Mouse (Mus musculus): ENCODE data around the gene Spata5. TPM values are rescaled to one million over a fixed set of nuclear protein-coding genes. Genes with fewer than 3 reads are reported as not detected.
A peak's percentile ranks its signal among the peaks of the same experiment; 100 is the strongest.
"Not testable (repeated sequence)": the region's sequence is repeated elsewhere in the genome, so short reads cannot be mapped to it uniquely, and the experiment has no call there.

Spata5 gene
- polyA plus RNA-seq, 1 experiment from 2014 or later = 36.1 TPM

- H3K36me3 ChIP-seq = no peaks in the 10 kb centered on the region
These were observed 100.8 kb downstream of the Spata5 start for GRCm38 (mm10) chr3:37520334-37521023.

GRCm38 (mm10) chr3:37532079-37532478 lies 112.4 kb downstream of the Spata5 start:
- Histone ChIP-seq H3K4me3 (no peak overlapping the region), H3K4me1 (no peaks in the 10 kb centered on the region), H3K27me3 (no peaks in the 10 kb centered on the region), H3K9ac (no peak overlapping the region), H3K36me3 (peaks cover 8% of the 10 kb centered on the region; the same call in 1 of the 2 replicates), H3K4me2 (no peak overlapping the region), H3K9me3 (0 out of 2 replicates have a peak, but pooled peaks cover 3% of the 10 kb centered on the region), H3K27ac (no peak overlapping the region)
- ATAC-seq (ENCODE audit: insufficient number of reproducible peaks, low FRiP score, low TSS enrichment, low read depth) = no peak

More at GRCm38 (mm10) chr3:37520334-37521023, 100.8 kb downstream of the Spata5 start:
- Histone ChIP-seq H3K27ac (no peak overlapping the region), H3K4me3 (no peak overlapping the region), H3K9me3 (no peaks in the 10 kb centered on the region), H3K4me1 (no peaks in the 10 kb centered on the region), H3K27me3 (no peaks in the 10 kb centered on the region), H3K9ac (no peak overlapping the region), H3K4me2 (no peak overlapping the region)
- no peak for ATAC-seq (ENCODE audit: insufficient number of reproducible peaks, low FRiP score, low TSS enrichment, low read depth)
- WGBS = 69% methylated on average over 3 of the region's 3 CpGs

GRCm38 (mm10) chr3:37540701-37541100 lies 121.0 kb downstream of the Spata5 start:
- not testable (repeated sequence) for H3K9ac ChIP-seq; H3K27ac ChIP-seq; H3K4me1 ChIP-seq; H3K9me3 ChIP-seq; H3K4me3 ChIP-seq; H3K4me2 ChIP-seq; ATAC-seq (ENCODE audit: insufficient number of reproducible peaks, low FRiP score, low TSS enrichment, low read depth); H3K36me3 ChIP-seq; H3K27me3 ChIP-seq
- 96% methylated on average over 2 of the region's 2 CpGs for WGBS

GRCm38 (mm10) chr3:37546351-37546750 lies 126.7 kb downstream of the Spata5 start:
- Histone ChIP-seq H3K4me3 (no peak overlapping the region), H3K9ac (no peak overlapping the region), H3K4me2 (no peak overlapping the region), H3K4me1 (no peaks in the 10 kb centered on the region), H3K27me3 (no peaks in the 10 kb centered on the region), H3K36me3 (no peaks in the 10 kb centered on the region; the same call in 1 of the 2 replicates), H3K27ac (no peak overlapping the region), H3K9me3 (no peaks in the 10 kb centered on the region)
- WGBS = 87% methylated on average over 4 of the region's 4 CpGs
- no peak for ATAC-seq (ENCODE audit: insufficient number of reproducible peaks, low FRiP score, low TSS enrichment, low read depth)

- no peaks in the 10 kb centered on the region for H3K27me3 ChIP-seq
- H3K4me1 ChIP-seq = no peaks in the 10 kb centered on the region
- no peak overlapping the region for H3K27ac ChIP-seq
- no peaks in the 10 kb centered on the region for H3K36me3 ChIP-seq
- no peak for ATAC-seq (ENCODE audit: insufficient number of reproducible peaks, low FRiP score, low TSS enrichment, low read depth)
- H3K9ac ChIP-seq = no peak overlapping the region
- no peaks in the 10 kb centered on the region for H3K9me3 ChIP-seq
- 90% methylated on average over 3 of the region's 3 CpGs for WGBS
- no peak overlapping the region for H3K4me3 ChIP-seq
- H3K4me2 ChIP-seq = no peak overlapping the region
These were observed 130.5 kb downstream of the Spata5 start for GRCm38 (mm10) chr3:37550190-37550589.

- ATAC-seq (ENCODE audit: insufficient number of reproducible peaks, low FRiP score, low TSS enrichment, low read depth) = no peak
- H3K9ac ChIP-seq = no peak overlapping the region
- no peaks in the 10 kb centered on the region for H3K36me3 ChIP-seq
- H3K4me1 ChIP-seq = no peaks in the 10 kb centered on the region
- WGBS = 46% methylated on average over 1 of the region's 1 CpGs
- H3K4me3 ChIP-seq = no peak overlapping the region
- H3K9me3 ChIP-seq = no peaks in the 10 kb centered on the region
- no peak overlapping the region for H3K27ac ChIP-seq
- H3K4me2 ChIP-seq = no peak overlapping the region
- H3K27me3 ChIP-seq = no peaks in the 10 kb centered on the region
These were observed 130.9 kb downstream of the Spata5 start for GRCm38 (mm10) chr3:37550594-37550993.

GRCm38 (mm10) chr3:37551486-37551885 lies 131.8 kb downstream of the Spata5 start:
- Histone ChIP-seq H3K4me2 (no peak overlapping the region), H3K27ac (no peak overlapping the region), H3K4me3 (no peak overlapping the region), H3K9ac (no peak overlapping the region), H3K36me3 (no peaks in the 10 kb centered on the region), H3K9me3 (no peaks in the 10 kb centered on the region), H3K27me3 (no peaks in the 10 kb centered on the region), H3K4me1 (peaks cover 7% of the 10 kb centered on the region)
- no peak for ATAC-seq (ENCODE audit: insufficient number of reproducible peaks, low FRiP score, low TSS enrichment, low read depth)
- 81% methylated on average over 1 of the region's 1 CpGs for WGBS

GRCm38 (mm10) chr3:37552244-37552643 lies 132.5 kb downstream of the Spata5 start:
- no peaks in the 10 kb centered on the region for H3K36me3 ChIP-seq
- no peak overlapping the region for H3K9ac ChIP-seq
- H3K4me2 ChIP-seq = no peak overlapping the region
- WGBS = 76% methylated on average over 3 of the region's 3 CpGs
- H3K4me1 ChIP-seq = peaks cover 9% of the 10 kb centered on the region
- no peak for ATAC-seq (ENCODE audit: insufficient number of reproducible peaks, low FRiP score, low TSS enrichment, low read depth)
- H3K27me3 ChIP-seq = no peaks in the 10 kb centered on the region
- H3K9me3 ChIP-seq = no peaks in the 10 kb centered on the region
- H3K27ac ChIP-seq = no peak overlapping the region
- H3K4me3 ChIP-seq = no peak overlapping the region

- Histone ChIP-seq H3K4me3 (no peak overlapping the region), H3K9me3 (no peaks in the 10 kb centered on the region), H3K27me3 (no peaks in the 10 kb centered on the region), H3K4me2 (no peak overlapping the region), H3K9ac (no peak overlapping the region), H3K36me3 (no peaks in the 10 kb centered on the region), H3K4me1 (peaks cover 9% of the 10 kb centered on the region), H3K27ac (no peak overlapping the region)
- no peak for ATAC-seq (ENCODE audit: insufficient number of reproducible peaks, low FRiP score, low TSS enrichment, low read depth)
- WGBS = 94% methylated on average over 1 of the region's 1 CpGs
These were observed 133.8 kb downstream of the Spata5 start for GRCm38 (mm10) chr3:37553371-37554033.

- Histone ChIP-seq H3K4me1 (peaks cover 9% of the 10 kb centered on the region), H3K9ac (no peak overlapping the region), H3K27ac (peak overlapping the region; percentile 74), H3K27me3 (no peaks in the 10 kb centered on the region), H3K4me3 (no peak overlapping the region), H3K36me3 (no peaks in the 10 kb centered on the region), H3K9me3 (no peaks in the 10 kb centered on the region), H3K4me2 (0 out of 2 replicates have a peak overlapping the region, but pooled peaks have one; percentile 15)
- 27% methylated on average over 7 of the region's 7 CpGs for WGBS
- ATAC-seq (ENCODE audit: insufficient number of reproducible peaks, low FRiP score, low TSS enrichment, low read depth) = no peak
These were observed 136.9 kb downstream of the Spata5 start for GRCm38 (mm10) chr3:37556412-37557113.

- Histone ChIP-seq H3K27ac (no peak overlapping the region), H3K27me3 (no peaks in the 10 kb centered on the region), H3K4me1 (peaks cover 9% of the 10 kb centered on the region), H3K4me2 (no peak overlapping the region), H3K9ac (no peak overlapping the region), H3K9me3 (no peaks in the 10 kb centered on the region), H3K36me3 (no peaks in the 10 kb centered on the region), H3K4me3 (no peak overlapping the region)
- no peak for ATAC-seq (ENCODE audit: insufficient number of reproducible peaks, low FRiP score, low TSS enrichment, low read depth)
- 87% methylated on average over 4 of the region's 4 CpGs for WGBS
These were observed 138.2 kb downstream of the Spata5 start for GRCm38 (mm10) chr3:37557741-37558479.
